Mouse (Mus musculus) liver, postnatal 0 days (tissue): ENCODE measurements around the gene Meis1.

Source experiments
- CTCF ChIP-seq: sonication (generic); IDR thresholded peaks from 2 replicates; pipeline ENCODE4 v1.5.1; 2016; ENCODE audit warnings: antibody characterized with exemption, low read depth
- EP300 ChIP-seq: IDR thresholded peaks from 2 replicates; pipeline ENCODE4 v1.6.1; 2016; ENCODE audit warnings: antibody characterized with exemption, low read depth, mild to moderate bottlenecking

GRCm38 (mm10) chr11:18955969-18956368 is 62.8 kb downstream of the Meis1 start:
- TF ChIP-seq CTCF (no peak), EP300 (no peak)
